Comparison of ENCODE assay signal across 8 mouse cellular contexts in the genomic region with DNA sequence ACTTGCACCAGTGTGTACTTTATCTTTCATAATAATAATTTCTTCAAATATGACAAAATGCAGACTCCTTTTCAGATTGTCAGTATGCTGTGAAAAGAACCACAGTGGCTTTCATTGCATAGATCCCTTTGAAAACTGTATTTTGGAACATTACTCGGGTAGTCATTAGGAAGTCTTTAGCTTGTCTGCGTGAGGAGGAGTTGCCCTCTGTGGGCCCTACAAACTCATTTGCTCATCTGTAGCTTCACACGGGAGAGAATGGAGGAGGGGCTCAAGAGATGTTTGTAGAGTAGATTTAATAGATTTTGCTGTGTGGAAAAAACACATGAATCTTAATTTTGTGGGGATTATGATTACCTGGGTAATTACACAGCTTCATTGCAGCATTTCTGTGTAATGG. TPM values are rescaled to one million over a fixed set of nuclear protein-coding genes. Genes with fewer than 3 reads are reported as not detected.
DNase-seq lines count a peak whose midpoint lies in the region; ATAC-seq and TF ChIP-seq lines count a peak whose summit lies in the region.

No protein-coding gene starts in this region.

- no peaks in the 10 kb centered on the region for H3K9me3 ChIP-seq in heart, embryonic 12.5 days (replicated peaks)
- H3K9me3 ChIP-seq in ES-Bruce4 (replicated peaks; ENCODE audit: control insufficient read depth, insufficient read depth, low read length, poor library complexity, severe bottlenecking): no peaks in the 10 kb centered on the region
- no peaks in the 10 kb centered on the region for H3K9me3 ChIP-seq in forebrain, embryonic 13.5 days (replicated peaks)
- H3K9me3 ChIP-seq in liver, postnatal 0 days (ENCODE audit: low read length): no peaks in the 10 kb centered on the region

- ATAC-seq in heart, embryonic 12.5 days (ENCODE audit: insufficient number of reproducible peaks, low FRiP score): no peak
- ATAC-seq in forebrain, embryonic 13.5 days: no peak
- no peak for ATAC-seq in liver, postnatal 0 days
- no peak for ATAC-seq in megakaryocyte progenitor cell, adult 5-6 weeks (replicated peaks; ENCODE audit: poor library complexity)

- no peak for TF ChIP-seq CTCF in ES-Bruce4 (IDR thresholded peaks at IDR 0.05; ENCODE audit: low read depth, low read length)
- no peak for TF ChIP-seq CTCF in liver, postnatal 0 days (IDR thresholded peaks at IDR 0.05; ENCODE audit: low read depth)
- no peak for TF ChIP-seq CTCF in thymus, adult 2 months (IDR thresholded peaks at IDR 0.05; ENCODE audit: borderline replicate concordance, control insufficient read depth, extremely low read depth, insufficient read depth, low read length, poor library complexity)

- TF ChIP-seq POLR2A in ES-Bruce4 (IDR thresholded peaks at IDR 0.05; ENCODE audit: insufficient read depth, low read length): no peak
- TF ChIP-seq POLR2A in thymus, adult 2 months (IDR thresholded peaks at IDR 0.05; ENCODE audit: control insufficient read depth, extremely low read depth, insufficient read depth, low read length, poor library complexity): no peak

- TF ChIP-seq EP300 in ES-Bruce4 (IDR thresholded peaks at IDR 0.05; ENCODE audit: insufficient read depth, low read depth, low read length): no peak
- TF ChIP-seq EP300 in liver, postnatal 0 days (IDR thresholded peaks at IDR 0.05; ENCODE audit: low read depth): no peak

- H3K4me2 ChIP-seq in heart, embryonic 12.5 days: peak overlapping the region; percentile 75
- peak overlapping the region; percentile 57 for H3K4me2 ChIP-seq in forebrain, embryonic 13.5 days
- peak overlapping the region; percentile 80 for H3K4me2 ChIP-seq in liver, postnatal 0 days (ENCODE audit: low read depth, low read length)

- peak overlapping the region; percentile 97 for H3K4me3 ChIP-seq in heart, embryonic 12.5 days
- H3K4me3 ChIP-seq in ES-Bruce4 (ENCODE audit: low read depth, low read length): peak overlapping the region; percentile 30; the same call in 1 of the 2 replicates
- peak overlapping the region; percentile 96 for H3K4me3 ChIP-seq in forebrain, embryonic 13.5 days
- peak overlapping the region; percentile 92 for H3K4me3 ChIP-seq in liver, postnatal 0 days (ENCODE audit: low read depth, low read length)
- no peak overlapping the region for H3K4me3 ChIP-seq in thymus, adult 2 months (ENCODE audit: control insufficient read depth, insufficient read depth, low read length)

- H3K4me1 ChIP-seq in heart, embryonic 12.5 days (replicated peaks): peaks cover 24% of the 10 kb centered on the region
- H3K4me1 ChIP-seq in ES-Bruce4 (ENCODE audit: control insufficient read depth, insufficient read depth, low read length): no peaks in the 10 kb centered on the region
- peaks cover 27% of the 10 kb centered on the region for H3K4me1 ChIP-seq in forebrain, embryonic 13.5 days
- H3K4me1 ChIP-seq in liver, postnatal 0 days (ENCODE audit: insufficient read depth): peaks cover 21% of the 10 kb centered on the region
- peaks cover 2% of the 10 kb centered on the region; the same call in 1 of the 2 replicates for H3K4me1 ChIP-seq in thymus, adult 2 months (replicated peaks; ENCODE audit: control insufficient read depth, insufficient read depth, low read length)

- 0% methylated on average over 3 of the region's 3 CpGs for WGBS in heart, embryonic 12.5 days
- 0% methylated on average over 3 of the region's 3 CpGs for WGBS in forebrain, embryonic 13.5 days
- WGBS in liver, postnatal 0 days (ENCODE audit: insufficient replicate concordance): 2% methylated on average over 3 of the region's 3 CpGs
- 6% methylated on average over 3 of the region's 3 CpGs for WGBS in thymus, adult 2 months

- 0 out of 2 replicates have a peak overlapping the region, but pooled peaks have one; percentile 22 for H3K27ac ChIP-seq in heart, embryonic 12.5 days (ENCODE audit: poor library complexity, severe bottlenecking)
- no peak overlapping the region for H3K27ac ChIP-seq in ES-Bruce4 (ENCODE audit: insufficient read depth, low read length)
- no peak overlapping the region for H3K27ac ChIP-seq in forebrain, embryonic 13.5 days
- H3K27ac ChIP-seq in liver, postnatal 0 days (ENCODE audit: low read depth): 0 out of 2 replicates have a peak overlapping the region, but pooled peaks have one; percentile 12
- H3K27ac ChIP-seq in thymus, adult 2 months (ENCODE audit: control insufficient read depth, insufficient read depth, low read length): no peak overlapping the region

- no peaks in the 10 kb centered on the region for H3K27me3 ChIP-seq in heart, embryonic 12.5 days (replicated peaks)
- no peaks in the 10 kb centered on the region for H3K27me3 ChIP-seq in ES-Bruce4 (ENCODE audit: control insufficient read depth, insufficient read depth, low read length, poor library complexity, severe bottlenecking)
- no peaks in the 10 kb centered on the region for H3K27me3 ChIP-seq in forebrain, embryonic 13.5 days
- H3K27me3 ChIP-seq in liver, postnatal 0 days (ENCODE audit: insufficient read depth, low read length): no peaks in the 10 kb centered on the region
- H3K27me3 ChIP-seq in thymus, adult 2 months (ENCODE audit: control insufficient read depth, insufficient read depth, low read length): no peaks in the 10 kb centered on the region

- H3K9ac ChIP-seq in heart, embryonic 12.5 days: peak overlapping the region; percentile 99
- H3K9ac ChIP-seq in ES-Bruce4 (ENCODE audit: low read depth, poor library complexity, severe bottlenecking): peak overlapping the region; percentile 98
- peak overlapping the region; percentile 97 for H3K9ac ChIP-seq in forebrain, embryonic 13.5 days
- peak overlapping the region; percentile 99 for H3K9ac ChIP-seq in liver, postnatal 0 days (replicated peaks)

- no peaks in the 10 kb centered on the region for H3K36me3 ChIP-seq in heart, embryonic 12.5 days
- no peaks in the 10 kb centered on the region for H3K36me3 ChIP-seq in ES-Bruce4 (ENCODE audit: control insufficient read depth, insufficient read depth, low read length, poor library complexity, severe bottlenecking)
- no peaks in the 10 kb centered on the region for H3K36me3 ChIP-seq in forebrain, embryonic 13.5 days (ENCODE audit: poor library complexity, severe bottlenecking)
- no peaks in the 10 kb centered on the region for H3K36me3 ChIP-seq in liver, postnatal 0 days (replicated peaks; ENCODE audit: insufficient read depth, low read length)
- H3K36me3 ChIP-seq in thymus, adult 2 months (ENCODE audit: control insufficient read depth, insufficient read depth, low read length): no peaks in the 10 kb centered on the region

- no peak for DNase-seq in heart, adult 18-20 months
- no peak for DNase-seq in liver, postnatal 0 days
- DNase-seq in natural killer cell, adult 2 months (ENCODE audit: low spot score in 2 of 2): no peak
- DNase-seq in thymus, adult 2 months: no peak

RNA-seq across cellular contexts. Expression of gene Rdx, which starts 2.6 kb away (rescaled TPM):
- 170 and 175 TPM in 2 replicates for polyA plus RNA-seq in heart, embryonic 12.5 days (2016; fragmentation: Nextera tagmentation; extraction: Ambion mirVana)
- total RNA-seq in heart, adult 18-20 months (2021): 10 to 100 TPM; 88.4 to 91.8 TPM
- 143 and 157 TPM in 2 replicates for polyA plus RNA-seq in ES-Bruce4 (2011; ENCODE audit: insufficient read depth, insufficient read length, low read depth, missing spikeins)
- 137 and 148 TPM in 2 replicates for polyA plus RNA-seq in forebrain, embryonic 13.5 days (2015; fragmentation: Nextera tagmentation; extraction: Ambion mirVana)
- polyA plus RNA-seq in liver, postnatal 0 days (2015; fragmentation: Nextera tagmentation; extraction: Ambion mirVana): 57.7 and 71.5 TPM in 2 replicates
- 95.2 and 95.3 TPM in 2 replicates for total RNA-seq in megakaryocyte progenitor cell, adult 5-6 weeks (2015)
- 212 and 232 TPM in 2 replicates for total RNA-seq in megakaryocyte progenitor cell, adult 5-6 weeks (2017)
- 19.9 and 20.4 TPM in 2 replicates for polyA plus RNA-seq in thymus, adult 2 months (2012; rRNA removed)

Comparison
In these comparisons a context has a peak if more than half of its experiments do, and no peak if none do; other contexts are left out.
1. H3K27ac ChIP-seq: peak in heart, embryonic 12.5 days (single experiment) and liver, postnatal 0 days (single experiment); none in ES-Bruce4 (single experiment), forebrain, embryonic 13.5 days (single experiment) and thymus, adult 2 months (single experiment).
2. Peak in every context shown above with its lines, with median percentiles within 50 percentile points of each other: H3K4me2 ChIP-seq and H3K9ac ChIP-seq.